Comparison of ENCODE assay signal across 7 mouse cellular contexts in genomic region chr11:69758090-69758456, GRCm38 (mm10). TPM values are rescaled to one million over a fixed set of nuclear protein-coding genes. Genes with fewer than 3 reads are reported as not detected.
DNase-seq lines count a peak whose midpoint lies in the region; ATAC-seq and TF ChIP-seq lines count a peak whose summit lies in the region.

No protein-coding gene starts in this region.

- peak; percentile 99 for DNase-seq in adrenal gland, adult 2 months
- peak; percentile 93 for DNase-seq in embryo, embryonic 11.5 days (ENCODE audit: low read depth, low spot score)
- DNase-seq in gastrocnemius, postnatal 4 days (ENCODE audit: low spot score in 2 of 2), result peak; percentile 98
- DNase-seq in left cerebral cortex, postnatal 4 days, result peak; percentile 97

- no peaks in the 10 kb centered on the region for H3K27me3 ChIP-seq in intestine, postnatal 0 days (replicated peaks; ENCODE audit: control insufficient read depth, insufficient read depth, low read length)
- H3K27me3 ChIP-seq in midbrain, embryonic 12.5 days, result no peaks in the 10 kb centered on the region
- H3K27me3 ChIP-seq in small intestine, adult 2 months (ENCODE audit: control insufficient read depth, insufficient read depth, low read length), result no peaks in the 10 kb centered on the region

- H3K27ac ChIP-seq in intestine, postnatal 0 days (ENCODE audit: low read depth, low read length), result peak overlapping the region; percentile 96
- H3K27ac ChIP-seq in midbrain, embryonic 12.5 days (replicated peaks), result peak overlapping the region; percentile 98
- H3K27ac ChIP-seq in small intestine, adult 2 months (ENCODE audit: insufficient read depth, low read depth, low read length), result peak overlapping the region; percentile 71

- H3K4me1 ChIP-seq in intestine, postnatal 0 days (replicated peaks; ENCODE audit: control insufficient read depth, insufficient read depth, low read length), result peaks cover 9% of the 10 kb centered on the region; the same call in 1 of the 2 replicates
- H3K4me1 ChIP-seq in midbrain, embryonic 12.5 days, result peaks cover 46% of the 10 kb centered on the region
- peaks cover 8% of the 10 kb centered on the region for H3K4me1 ChIP-seq in small intestine, adult 2 months (ENCODE audit: control insufficient read depth, insufficient read depth, insufficient read length, low read length)

- no peak; the same call in 1 of the 2 replicates for TF ChIP-seq POLR2A in small intestine, adult 2 months (IDR thresholded peaks at IDR 0.05; ENCODE audit: low read depth, low read length)

- peak overlapping the region; percentile 71 for H3K4me2 ChIP-seq in intestine, postnatal 0 days (replicated peaks; ENCODE audit: low read depth)
- peak overlapping the region; percentile 89 for H3K4me2 ChIP-seq in midbrain, embryonic 12.5 days (replicated peaks)

- peak overlapping the region; percentile 56 for H3K4me3 ChIP-seq in intestine, postnatal 0 days (ENCODE audit: low read depth, low read length)
- H3K4me3 ChIP-seq in midbrain, embryonic 12.5 days, result peak overlapping the region; percentile 54
- peak overlapping the region; percentile 62 for H3K4me3 ChIP-seq in small intestine, adult 2 months (ENCODE audit: low read depth, low read length)

- intact Hi-C loops in left cerebral cortex, postnatal 4 days (cut with DNase I), result loop anchor here (5.0 kb wide), 1 partner anchor 76 kb away; the partner anchor contains the start of gene Senp3

- no peaks in the 10 kb centered on the region for H3K9me3 ChIP-seq in intestine, postnatal 0 days (ENCODE audit: control insufficient read depth)
- H3K9me3 ChIP-seq in midbrain, embryonic 12.5 days, result no peaks in the 10 kb centered on the region

- peak overlapping the region; percentile 79 for H3K9ac ChIP-seq in intestine, postnatal 0 days (ENCODE audit: low read depth, low read length)
- peak overlapping the region; percentile 76 for H3K9ac ChIP-seq in midbrain, embryonic 12.5 days (replicated peaks)

- WGBS in intestine, postnatal 0 days, result 0% methylated on average over 25 of the region's 26 CpGs
- under 1% methylated on average over 26 of the region's 26 CpGs for WGBS in midbrain, embryonic 12.5 days
- 0% methylated on average over 26 of the region's 26 CpGs for WGBS in small intestine, adult 2 months

- H3K36me3 ChIP-seq in intestine, postnatal 0 days (ENCODE audit: control insufficient read depth, insufficient read depth), result no peaks in the 10 kb centered on the region
- H3K36me3 ChIP-seq in midbrain, embryonic 12.5 days, result no peaks in the 10 kb centered on the region
- H3K36me3 ChIP-seq in small intestine, adult 2 months (ENCODE audit: control insufficient read depth, insufficient read depth, low read length), result 0 out of 2 replicates have a peak, but pooled peaks cover 1% of the 10 kb centered on the region

- no peak for TF ChIP-seq CTCF in intestine, postnatal 0 days (IDR thresholded peaks at IDR 0.05; ENCODE audit: low read depth)
- TF ChIP-seq CTCF in small intestine, adult 2 months (IDR thresholded peaks at IDR 0.05; ENCODE audit: extremely low read depth, insufficient read length, insufficient replicate concordance, low read depth, low read length), result no peak; the same call in 1 of the 2 replicates

- peak; percentile 83 for ATAC-seq in intestine, postnatal 0 days
- ATAC-seq in midbrain, embryonic 12.5 days (ENCODE audit: low FRiP score, low read depth), result peak; percentile 84

RNA-seq across cellular contexts. Expression of gene Polr2a, which starts 0.4 kb away (rescaled TPM):
- 10 to 100 TPM; 71.4 to 77.9 TPM for total RNA-seq in adrenal gland, adult 2 months (2021)
- polyA plus RNA-seq in adrenal gland, adult 2 months (2012; rRNA removed), result 20.6 and 38.3 TPM in 2 replicates
- 10 to 100 TPM; 66.4 to 72.2 TPM for total RNA-seq in gastrocnemius, postnatal 4 days (2021)
- 13.3 and 14.0 TPM in 2 replicates for polyA plus RNA-seq in intestine, postnatal 0 days (2015; fragmentation: Nextera tagmentation; extraction: Ambion mirVana)
- 10 to 100 TPM; 49.6 to 54.6 TPM for total RNA-seq in left cerebral cortex, postnatal 4 days (2021)
- 32.0 and 37.1 TPM in 2 replicates for polyA plus RNA-seq in midbrain, embryonic 12.5 days (2016; fragmentation: Nextera tagmentation; extraction: Ambion mirVana)
- 22.5 and 62.3 TPM in 2 replicates for polyA plus RNA-seq in small intestine, adult 2 months (2012; rRNA removed)

RNA-seq across cellular contexts. Expression of gene Slc35g3, which starts 3.7 kb away (rescaled TPM):
- not detected for total RNA-seq in adrenal gland, adult 2 months (2021)
- polyA plus RNA-seq in adrenal gland, adult 2 months (2012; rRNA removed), result not detected in 2 replicates
- total RNA-seq in gastrocnemius, postnatal 4 days (2021), result under 1 TPM in 1 of 2 experiments, not detected in 1; 0.25 TPM
- polyA plus RNA-seq in intestine, postnatal 0 days (2015; fragmentation: Nextera tagmentation; extraction: Ambion mirVana), result 0.09 and 0.12 TPM in 2 replicates
- not detected for total RNA-seq in left cerebral cortex, postnatal 4 days (2021)
- polyA plus RNA-seq in midbrain, embryonic 12.5 days (2016; fragmentation: Nextera tagmentation; extraction: Ambion mirVana), result 0.18 and 0.27 TPM in 2 replicates
- polyA plus RNA-seq in small intestine, adult 2 months (2012; rRNA removed), result 0.08 and 0.16 TPM in 2 replicates

RNA-seq across cellular contexts. Expression of gene Zbtb4, which starts 7.6 kb away (rescaled TPM):
- 10 to 100 TPM; 47.3 to 74.8 TPM for total RNA-seq in adrenal gland, adult 2 months (2021)
- 66.0 and 73.6 TPM in 2 replicates for polyA plus RNA-seq in adrenal gland, adult 2 months (2012; rRNA removed)
- 10 to 100 TPM; 26.7 to 30.5 TPM for total RNA-seq in gastrocnemius, postnatal 4 days (2021)
- 2.1 and 2.4 TPM in 2 replicates for polyA plus RNA-seq in intestine, postnatal 0 days (2015; fragmentation: Nextera tagmentation; extraction: Ambion mirVana)
- 10 to 100 TPM; 47.9 to 52.5 TPM for total RNA-seq in left cerebral cortex, postnatal 4 days (2021)
- polyA plus RNA-seq in midbrain, embryonic 12.5 days (2016; fragmentation: Nextera tagmentation; extraction: Ambion mirVana), result 2.0 TPM in 2 replicates
- polyA plus RNA-seq in small intestine, adult 2 months (2012; rRNA removed), result 12.1 and 16.5 TPM in 2 replicates

RNA-seq across cellular contexts. Expression of gene Chrnb1, which starts 37.7 kb away (rescaled TPM):
- total RNA-seq in adrenal gland, adult 2 months (2021), result 1 to 10 TPM; 1.7 to 3.1 TPM
- 2.7 and 3.0 TPM in 2 replicates for polyA plus RNA-seq in adrenal gland, adult 2 months (2012; rRNA removed)
- total RNA-seq in gastrocnemius, postnatal 4 days (2021), result 100 to 1,000 TPM in 1 of 2 experiments, 10 to 100 TPM in 1; 95.1 to 110 TPM
- polyA plus RNA-seq in intestine, postnatal 0 days (2015; fragmentation: Nextera tagmentation; extraction: Ambion mirVana), result 2.4 and 2.8 TPM in 2 replicates
- 1 to 10 TPM in 1 of 2 experiments, under 1 TPM in 1; 0.48 to 1.5 TPM for total RNA-seq in left cerebral cortex, postnatal 4 days (2021)
- polyA plus RNA-seq in midbrain, embryonic 12.5 days (2016; fragmentation: Nextera tagmentation; extraction: Ambion mirVana), result 1.3 and 1.7 TPM in 2 replicates
- 5.5 and 8.7 TPM in 2 replicates for polyA plus RNA-seq in small intestine, adult 2 months (2012; rRNA removed)

RNA-seq across cellular contexts. Expression of gene Fgf11, which starts 43.6 kb away (rescaled TPM):
- 10 to 100 TPM in 1 of 2 experiments, 1 to 10 TPM in 1; 4.6 to 12.8 TPM for total RNA-seq in adrenal gland, adult 2 months (2021)
- 6.0 and 13.4 TPM in 2 replicates for polyA plus RNA-seq in adrenal gland, adult 2 months (2012; rRNA removed)
- total RNA-seq in gastrocnemius, postnatal 4 days (2021), result 10 to 100 TPM; 10.1 to 13.8 TPM
- polyA plus RNA-seq in intestine, postnatal 0 days (2015; fragmentation: Nextera tagmentation; extraction: Ambion mirVana), result 0.18 and 0.38 TPM in 2 replicates
- 10 to 100 TPM; 25.2 to 29.6 TPM for total RNA-seq in left cerebral cortex, postnatal 4 days (2021)
- polyA plus RNA-seq in midbrain, embryonic 12.5 days (2016; fragmentation: Nextera tagmentation; extraction: Ambion mirVana), result 2.7 and 2.9 TPM in 2 replicates
- 3.6 and 4.8 TPM in 2 replicates for polyA plus RNA-seq in small intestine, adult 2 months (2012; rRNA removed)

Comparison
In these comparisons a context has a peak if more than half of its experiments do, and no peak if none do; other contexts are left out.
1. Peak in every context shown above with its lines: DNase-seq, ATAC-seq, H3K4me3 ChIP-seq and H3K27ac ChIP-seq.